31 mouse cellular contexts compared by ENCODE assay signal in genomic region chr7:90259899-90260298, GRCm38 (mm10). TPM values are rescaled to one million over a fixed set of nuclear protein-coding genes. Genes with fewer than 3 reads are reported as not detected.
"Had no signal": no experiment of that assay in that cellular context is flagged by ENCODE, and none has a peak within 500 bp of the region (broad histone marks: within the 10 kb centered on the region; RNA-seq: fewer than 3 reads in every experiment).

No protein-coding gene starts in this region.

- H3K9ac ChIP-seq: intestine, embryonic 15.5 days; kidney, embryonic 15.5 days; limb, embryonic 12.5 days; limb, embryonic 15.5 days; lung, embryonic 15.5 days; midbrain, embryonic 13.5 days; neural tube, embryonic 13.5 days; stomach, embryonic 15.5 days had no signal

- H3K9me3 ChIP-seq: intestine, embryonic 15.5 days; kidney, embryonic 15.5 days; limb, embryonic 12.5 days; limb, embryonic 15.5 days; lung, embryonic 15.5 days; midbrain, embryonic 10.5 days; midbrain, embryonic 13.5 days; neural tube, embryonic 13.5 days; stomach, embryonic 15.5 days had no signal

- H3K36me3 ChIP-seq: intestine, embryonic 15.5 days; kidney, embryonic 15.5 days; limb, embryonic 12.5 days; limb, embryonic 15.5 days; lung, embryonic 15.5 days; midbrain, embryonic 10.5 days; midbrain, embryonic 13.5 days; neural tube, embryonic 13.5 days; stomach, embryonic 15.5 days had no signal

- H3K27me3 ChIP-seq: intestine, embryonic 15.5 days; kidney, embryonic 15.5 days; limb, embryonic 12.5 days; limb, embryonic 15.5 days; lung, embryonic 15.5 days; midbrain, embryonic 13.5 days; neural tube, embryonic 13.5 days; stomach, embryonic 15.5 days had no signal

- H3K4me1 ChIP-seq: intestine, embryonic 15.5 days; limb, embryonic 12.5 days; limb, embryonic 15.5 days; lung, embryonic 15.5 days; stomach, embryonic 15.5 days had no signal

- H3K27ac ChIP-seq: intestine, embryonic 15.5 days; kidney, embryonic 15.5 days; limb, embryonic 12.5 days; limb, embryonic 15.5 days; lung, embryonic 15.5 days; midbrain, embryonic 10.5 days; midbrain, embryonic 13.5 days; neural tube, embryonic 13.5 days; stomach, embryonic 15.5 days had no signal

- ATAC-seq: intestine, embryonic 15.5 days; midbrain, embryonic 13.5 days; midbrain, embryonic 16.5 days had no signal

- H3K4me2 ChIP-seq: intestine, embryonic 15.5 days; kidney, embryonic 15.5 days; limb, embryonic 12.5 days; limb, embryonic 15.5 days; lung, embryonic 15.5 days; midbrain, embryonic 13.5 days; neural tube, embryonic 13.5 days; stomach, embryonic 15.5 days had no signal

- DNase-seq: kidney, adult 11 months; kidney, adult 8-10 months; kidney, postnatal 14 days; kidney, postnatal 4 days; left cerebral cortex, postnatal 4 days; lung, adult 18-20 months; lung, postnatal 14 days; lung, postnatal 4 days; retina, postnatal 1 day; right cerebral cortex, postnatal 25 days; spleen, adult 18-20 months; thymus, postnatal 36 days had no signal

- H3K4me3 ChIP-seq: intestine, embryonic 15.5 days; kidney, embryonic 15.5 days; limb, embryonic 12.5 days; limb, embryonic 15.5 days; lung, embryonic 15.5 days; midbrain, embryonic 10.5 days; midbrain, embryonic 13.5 days; myocyte; neural tube, embryonic 13.5 days; stomach, embryonic 15.5 days had no signal

RNA-seq across cellular contexts. Expression of gene Ccdc83, which starts 5.7 kb away (rescaled TPM):
- total RNA-seq: layer of hippocampus, adult 18-20 months; layer of hippocampus, postnatal 14 days; left cerebral cortex, adult 8-10 months; left cerebral cortex, postnatal 14 days; left cerebral cortex, postnatal 4 days; megakaryocyte, adult 5-6 weeks; monocyte, adult 5-6 weeks; neutrophil, adult 5-6 weeks had no signal
- polyA plus RNA-seq: intestine, embryonic 15.5 days; kidney, embryonic 15.5 days; limb, embryonic 12.5 days; limb, embryonic 15.5 days; lung, embryonic 15.5 days; midbrain, embryonic 10.5 days; midbrain, embryonic 13.5 days; midbrain, embryonic 16.5 days; neural tube, embryonic 13.5 days; stomach, embryonic 15.5 days; thymus, postnatal 0 days had no signal
